12 mouse cellular contexts compared by ENCODE assay signal in genomic region chr1:97599101-97599500, GRCm38 (mm10).
"Had no signal": no experiment of that assay in that cellular context is flagged by ENCODE, and none has a peak within 500 bp of the region (broad histone marks: within the 10 kb centered on the region; RNA-seq: fewer than 3 reads in every experiment).

No protein-coding gene starts in this region.

- H3K4me3 ChIP-seq: limb, embryonic 12.5 days; liver, embryonic 15.5 days; neural tube, embryonic 12.5 days; stomach, embryonic 15.5 days had no signal

- H3K4me1 ChIP-seq: limb, embryonic 12.5 days; liver, embryonic 15.5 days; neural tube, embryonic 12.5 days; stomach, embryonic 15.5 days had no signal

- H3K27me3 ChIP-seq: limb, embryonic 12.5 days; liver, embryonic 15.5 days; neural tube, embryonic 12.5 days; stomach, embryonic 15.5 days had no signal

- H3K27ac ChIP-seq: limb, embryonic 12.5 days; liver, embryonic 15.5 days; neural tube, embryonic 12.5 days; stomach, embryonic 15.5 days had no signal

- H3K9me3 ChIP-seq: limb, embryonic 12.5 days; liver, embryonic 15.5 days; neural tube, embryonic 12.5 days; stomach, embryonic 15.5 days had no signal

- H3K9ac ChIP-seq: limb, embryonic 12.5 days; liver, embryonic 15.5 days; neural tube, embryonic 12.5 days; stomach, embryonic 15.5 days had no signal

- ATAC-seq: lung, postnatal 0 days had no signal

- H3K4me2 ChIP-seq: limb, embryonic 12.5 days; liver, embryonic 15.5 days; neural tube, embryonic 12.5 days; stomach, embryonic 15.5 days had no signal

- DNase-seq: liver; lung, adult 2 months; lung, postnatal 36 days; midbrain, embryonic 14.5 days; right cerebral cortex, postnatal 14 days; thymus, adult 2 months; thymus, postnatal 25 days had no signal

- H3K36me3 ChIP-seq: limb, embryonic 12.5 days; liver, embryonic 15.5 days; neural tube, embryonic 12.5 days; stomach, embryonic 15.5 days had no signal
